Mouse (Mus musculus): ENCODE data around the gene H2-T22. TPM values are rescaled to one million over a fixed set of nuclear protein-coding genes. Genes with fewer than 3 reads are reported as not detected.
"Not testable (repeated sequence)": the region's sequence is repeated elsewhere in the genome, so short reads cannot be mapped to it uniquely, and the experiment has no call there.

Gene H2-T22
- polyA plus RNA-seq, 1 experiment from 2014 or later = 18.8 TPM

GRCm38 (mm10) chr17:36030703-36031582 is 11.6 kb downstream of the H2-T22 start:
- 41% methylated on average over 8 of the region's 8 CpGs for WGBS
- not testable (repeated sequence) for H3K4me1 ChIP-seq (replicated peaks; ENCODE audit: control insufficient read depth, insufficient read depth, low read length); H3K36me3 ChIP-seq (ENCODE audit: control insufficient read depth, insufficient read depth, low read length); H3K27ac ChIP-seq (ENCODE audit: low read length); H3K9me3 ChIP-seq (ENCODE audit: control insufficient read depth, low read length); ATAC-seq (ENCODE audit: low read depth); H3K27me3 ChIP-seq (ENCODE audit: control insufficient read depth, insufficient read depth, low read depth, low read length)
- H3K4me2 ChIP-seq (ENCODE audit: low read depth, low read length) = peak overlapping the region; percentile 84
- H3K9ac ChIP-seq (ENCODE audit: low read length) = peak overlapping the region; percentile 61; the same call in 1 of the 2 replicates
- H3K4me3 ChIP-seq (ENCODE audit: low read length) = peak overlapping the region; percentile 58

DNA sequence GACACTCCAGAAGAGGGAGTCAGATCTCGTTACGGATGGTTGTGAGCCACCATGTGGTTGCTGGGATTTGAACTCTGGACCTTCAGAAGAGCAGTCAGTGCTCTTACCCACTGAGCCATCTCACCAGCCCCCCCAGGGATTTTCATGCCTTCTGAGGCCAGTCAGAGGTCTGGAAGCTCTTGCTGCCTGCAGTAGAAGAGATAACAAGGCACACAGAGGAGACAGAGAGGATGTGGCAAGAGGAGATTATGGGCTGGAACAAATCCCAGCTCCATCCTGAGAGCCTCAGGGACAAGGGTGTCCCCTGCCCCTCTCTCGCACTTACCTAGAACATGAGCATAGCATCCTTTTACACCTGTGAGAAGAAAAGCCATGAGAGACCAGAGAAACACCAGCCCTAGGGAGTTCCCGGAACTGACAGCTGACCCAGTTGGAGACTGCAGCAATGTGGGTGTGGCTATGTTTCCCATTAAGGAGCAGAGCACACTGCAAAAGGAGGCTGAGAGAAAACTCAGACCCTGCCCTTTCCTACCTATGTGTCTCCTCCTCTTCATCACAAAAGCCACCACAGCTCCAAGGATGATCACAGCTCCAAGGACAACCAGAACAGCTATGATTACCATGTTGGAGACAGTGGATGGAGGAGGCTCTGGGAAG is 12.4 kb downstream of the H2-T22 start:
- ATAC-seq (ENCODE audit: low read depth); H3K4me3 ChIP-seq (ENCODE audit: low read length); H3K9ac ChIP-seq (ENCODE audit: low read length); H3K36me3 ChIP-seq (ENCODE audit: control insufficient read depth, insufficient read depth, low read length); H3K4me2 ChIP-seq (ENCODE audit: low read depth, low read length); H3K4me1 ChIP-seq (replicated peaks; ENCODE audit: control insufficient read depth, insufficient read depth, low read length); H3K27me3 ChIP-seq (ENCODE audit: control insufficient read depth, insufficient read depth, low read depth, low read length); H3K27ac ChIP-seq (ENCODE audit: low read length); H3K9me3 ChIP-seq (ENCODE audit: control insufficient read depth, low read length): not testable (repeated sequence)
- 75% methylated on average over 2 of the region's 4 CpGs for WGBS

DNA sequence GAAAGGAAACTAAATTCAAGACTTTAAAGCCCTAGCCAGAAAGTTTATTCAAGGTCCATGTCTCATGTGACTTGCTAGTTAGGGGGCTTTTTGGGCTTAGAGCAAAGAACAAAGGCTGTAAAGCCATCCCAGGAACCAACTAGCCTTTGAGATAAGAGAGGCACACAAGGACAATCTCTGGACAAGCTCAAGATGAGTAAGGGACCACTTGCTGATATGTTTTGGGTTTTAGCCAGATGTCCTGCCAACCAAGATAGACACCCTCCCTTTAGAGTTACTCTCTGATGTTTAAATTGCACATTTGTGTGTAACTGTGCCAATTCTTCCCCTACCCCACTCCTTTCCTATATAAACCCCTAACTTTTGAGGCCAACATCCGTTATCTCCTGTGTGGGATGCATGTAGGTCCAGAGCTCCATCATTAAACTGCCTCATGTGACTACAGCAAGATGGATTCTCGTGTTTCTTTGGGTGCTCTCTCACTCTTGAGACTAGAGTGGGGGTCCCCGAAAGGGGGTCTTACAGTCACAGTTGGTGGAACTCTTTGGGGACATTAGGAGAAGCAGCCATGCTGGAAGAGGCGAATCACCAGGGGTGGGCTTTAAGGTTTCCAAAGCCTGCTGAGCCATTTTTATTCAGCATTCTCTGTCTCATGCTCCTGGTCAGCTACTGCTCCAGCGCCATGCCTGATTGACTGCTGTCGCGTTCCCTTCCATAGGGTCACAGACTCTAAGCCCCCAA is 13.5 kb downstream of the H2-T22 start:
- WGBS = 83% methylated on average over 7 of the region's 7 CpGs
- no peak overlapping the region for H3K9ac ChIP-seq (ENCODE audit: low read length)
- H3K27ac ChIP-seq (ENCODE audit: low read length) = no peak overlapping the region
- no peaks in the 10 kb centered on the region for H3K27me3 ChIP-seq (ENCODE audit: control insufficient read depth, insufficient read depth, low read depth, low read length)
- H3K9me3 ChIP-seq (ENCODE audit: control insufficient read depth, low read length) = no peaks in the 10 kb centered on the region; the same call in 1 of the 2 replicates
- ATAC-seq (ENCODE audit: low read depth) = no peak
- H3K36me3 ChIP-seq (ENCODE audit: control insufficient read depth, insufficient read depth, low read length) = no peaks in the 10 kb centered on the region
- peaks cover 5% of the 10 kb centered on the region; the same call in 1 of the 2 replicates for H3K4me1 ChIP-seq (replicated peaks; ENCODE audit: control insufficient read depth, insufficient read depth, low read length)
- no peak overlapping the region for H3K4me2 ChIP-seq (ENCODE audit: low read depth, low read length)
- H3K4me3 ChIP-seq (ENCODE audit: low read length) = no peak overlapping the region

GRCm38 (mm10) chr17:36027663-36028062 is 14.9 kb downstream of the H2-T22 start:
- Histone ChIP-seq H3K4me2 (ENCODE audit: low read depth, low read length) (no peak overlapping the region), H3K36me3 (ENCODE audit: control insufficient read depth, insufficient read depth, low read length) (no peaks in the 10 kb centered on the region), H3K4me3 (ENCODE audit: low read length) (no peak overlapping the region), H3K27me3 (ENCODE audit: control insufficient read depth, insufficient read depth, low read depth, low read length) (no peaks in the 10 kb centered on the region), H3K9ac (ENCODE audit: low read length) (no peak overlapping the region), H3K4me1 (replicated peaks; ENCODE audit: control insufficient read depth, insufficient read depth, low read length) (peaks cover 15% of the 10 kb centered on the region), H3K9me3 (ENCODE audit: control insufficient read depth, low read length) (no peaks in the 10 kb centered on the region; the same call in 1 of the 2 replicates), H3K27ac (ENCODE audit: low read length) (no peak overlapping the region)
- ATAC-seq (ENCODE audit: low read depth) = no peak
- WGBS = 80% methylated on average over 4 of the region's 4 CpGs

DNA sequence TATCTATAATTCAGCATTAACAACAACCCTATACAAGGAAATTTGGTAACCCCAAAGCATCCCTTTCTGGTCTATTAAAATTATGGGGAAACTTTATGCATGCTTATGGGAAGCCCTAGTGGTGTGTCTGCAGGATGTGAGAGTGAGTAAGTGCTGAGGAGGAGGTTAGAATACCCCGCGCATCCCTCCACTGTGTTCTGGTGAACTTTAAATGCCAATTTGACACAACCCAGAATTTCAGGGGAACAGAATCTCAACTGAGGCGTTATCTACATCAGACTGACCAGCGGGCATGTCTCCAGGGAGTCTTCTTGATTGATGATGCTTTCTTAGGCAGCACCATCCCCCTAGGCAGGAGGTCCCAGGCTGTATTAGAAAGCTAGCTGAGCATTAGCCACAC is 16.6 kb downstream of the H2-T22 start:
- ATAC-seq (ENCODE audit: low read depth) = no peak
- Histone ChIP-seq H3K4me1 (replicated peaks; ENCODE audit: control insufficient read depth, insufficient read depth, low read length) (peaks cover 11% of the 10 kb centered on the region), H3K9ac (ENCODE audit: low read length) (no peak overlapping the region), H3K27ac (ENCODE audit: low read length) (no peak overlapping the region), H3K4me3 (ENCODE audit: low read length) (no peak overlapping the region), H3K9me3 (ENCODE audit: control insufficient read depth, low read length) (no peaks in the 10 kb centered on the region; the same call in 1 of the 2 replicates), H3K27me3 (ENCODE audit: control insufficient read depth, insufficient read depth, low read depth, low read length) (no peaks in the 10 kb centered on the region), H3K4me2 (ENCODE audit: low read depth, low read length) (no peak overlapping the region), H3K36me3 (ENCODE audit: control insufficient read depth, insufficient read depth, low read length) (no peaks in the 10 kb centered on the region)
- WGBS = 52% methylated on average over 4 of the region's 4 CpGs

DNA sequence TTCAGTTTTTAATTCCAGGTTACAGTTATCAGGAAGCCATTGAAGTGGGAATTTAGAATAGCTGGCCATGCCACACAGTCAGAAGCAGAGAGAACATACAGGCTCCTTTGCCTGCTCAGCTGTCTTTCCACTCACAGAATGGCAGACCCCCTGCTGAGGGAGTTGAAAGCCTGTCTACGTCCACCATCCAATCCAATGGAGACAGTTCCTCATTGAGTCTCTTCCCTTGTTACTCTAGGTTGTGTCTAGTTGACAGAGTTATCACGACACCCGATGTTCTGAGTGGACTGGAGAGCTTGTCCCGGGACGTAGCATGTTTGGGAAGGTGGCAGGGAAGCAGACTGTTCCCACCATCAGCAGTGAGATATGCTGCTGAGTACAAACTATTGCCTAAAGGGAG is 17.4 kb downstream of the H2-T22 start:
- ATAC-seq (ENCODE audit: low read depth) = no peak
- Histone ChIP-seq H3K4me3 (ENCODE audit: low read length) (no peak overlapping the region), H3K36me3 (ENCODE audit: control insufficient read depth, insufficient read depth, low read length) (no peaks in the 10 kb centered on the region), H3K27ac (ENCODE audit: low read length) (no peak overlapping the region), H3K4me2 (ENCODE audit: low read depth, low read length) (no peak overlapping the region), H3K9me3 (ENCODE audit: control insufficient read depth, low read length) (no peaks in the 10 kb centered on the region; the same call in 1 of the 2 replicates), H3K4me1 (replicated peaks; ENCODE audit: control insufficient read depth, insufficient read depth, low read length) (peaks cover 11% of the 10 kb centered on the region), H3K9ac (ENCODE audit: low read length) (no peak overlapping the region), H3K27me3 (ENCODE audit: control insufficient read depth, insufficient read depth, low read depth, low read length) (no peaks in the 10 kb centered on the region)
- 51% methylated on average over 5 of the region's 5 CpGs for WGBS

DNA sequence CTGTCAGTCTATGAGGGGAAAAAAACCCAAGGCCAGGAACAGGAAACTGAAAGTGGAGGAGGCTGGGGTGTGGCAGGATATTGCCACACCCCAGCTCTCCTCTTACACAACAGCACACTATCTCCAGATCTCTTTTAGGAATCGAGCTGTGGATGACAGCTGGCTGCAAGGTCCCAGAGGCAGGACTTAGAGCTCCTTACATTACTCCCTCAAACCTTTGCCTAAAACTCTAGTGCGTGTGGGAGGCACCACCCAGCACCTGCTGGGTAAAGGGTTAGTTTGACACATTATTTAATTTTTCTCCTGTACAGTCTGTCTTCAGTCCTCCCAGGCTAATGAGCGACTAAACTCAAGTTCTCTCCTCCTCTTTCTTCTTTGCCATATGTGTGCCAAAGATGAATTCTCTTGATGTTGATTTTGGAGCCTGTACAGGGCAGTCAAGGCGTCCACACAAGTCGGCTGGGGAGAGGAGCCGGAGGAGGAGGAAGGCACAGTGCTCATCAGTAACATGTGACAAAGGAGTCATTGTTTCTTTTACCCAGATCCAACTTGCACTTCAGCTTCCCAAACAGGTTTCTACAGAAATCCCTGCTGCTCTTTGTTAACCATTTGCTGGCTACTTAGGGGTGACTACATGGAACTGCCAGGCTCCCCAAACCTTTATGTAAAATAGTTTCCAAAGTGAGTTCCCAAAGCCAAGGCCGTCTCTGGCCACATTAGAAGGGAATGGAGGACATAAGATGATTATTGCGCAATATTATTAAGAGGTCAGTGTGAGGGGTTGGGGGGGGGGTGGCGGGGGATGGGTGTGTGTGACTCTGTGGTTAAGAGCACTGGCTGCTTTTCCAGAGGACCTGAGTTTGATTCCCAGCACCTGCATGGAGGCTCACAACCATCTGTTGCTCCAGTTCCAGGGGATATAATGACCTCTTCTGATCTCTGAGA is 18.6 kb downstream of the H2-T22 start:
- H3K9ac ChIP-seq (ENCODE audit: low read length) = no peak overlapping the region
- peak overlapping the region; percentile 78 for H3K27ac ChIP-seq (ENCODE audit: low read length)
- 0 out of 2 replicates have a peak overlapping the region, but pooled peaks have one; percentile 14 for H3K4me2 ChIP-seq (ENCODE audit: low read depth, low read length)
- no peaks in the 10 kb centered on the region for H3K27me3 ChIP-seq (ENCODE audit: control insufficient read depth, insufficient read depth, low read depth, low read length)
- peak; percentile 73 for ATAC-seq (ENCODE audit: low read depth)
- 40% methylated on average over 9 of the region's 9 CpGs for WGBS
- no peaks in the 10 kb centered on the region for H3K36me3 ChIP-seq (ENCODE audit: control insufficient read depth, insufficient read depth, low read length)
- no peak overlapping the region for H3K4me3 ChIP-seq (ENCODE audit: low read length)
- H3K4me1 ChIP-seq (replicated peaks; ENCODE audit: control insufficient read depth, insufficient read depth, low read length) = peaks cover 11% of the 10 kb centered on the region
- H3K9me3 ChIP-seq (ENCODE audit: control insufficient read depth, low read length) = no peaks in the 10 kb centered on the region; the same call in 1 of the 2 replicates

GRCm38 (mm10) chr17:36022922-36023321 is 19.6 kb downstream of the H2-T22 start:
- H3K27me3 ChIP-seq (ENCODE audit: control insufficient read depth, insufficient read depth, low read depth, low read length) = no peaks in the 10 kb centered on the region
- no peak overlapping the region for H3K4me2 ChIP-seq (ENCODE audit: low read depth, low read length)
- no peaks in the 10 kb centered on the region; the same call in 1 of the 2 replicates for H3K9me3 ChIP-seq (ENCODE audit: control insufficient read depth, low read length)
- H3K36me3 ChIP-seq (ENCODE audit: control insufficient read depth, insufficient read depth, low read length) = no peaks in the 10 kb centered on the region
- no peak overlapping the region for H3K4me3 ChIP-seq (ENCODE audit: low read length)
- no peak overlapping the region for H3K27ac ChIP-seq (ENCODE audit: low read length)
- no peak overlapping the region for H3K9ac ChIP-seq (ENCODE audit: low read length)
- peaks cover 11% of the 10 kb centered on the region for H3K4me1 ChIP-seq (replicated peaks; ENCODE audit: control insufficient read depth, insufficient read depth, low read length)
- WGBS = 76% methylated on average over 6 of the region's 6 CpGs
- no peak for ATAC-seq (ENCODE audit: low read depth)
